Mouse (Mus musculus) spleen, adult 2 months (tissue): Measurements from ENCODE around the gene Gstt1.

Experiments
- CTCF ChIP-seq: fragments of 200-500 bp; IDR thresholded peaks from 2 replicates; pipeline ENCODE4 v1.5.1; 2011; ENCODE audit warnings: mild to moderate bottlenecking, inconsistent platforms; ENCODE audit not compliant: insufficient read depth, insufficient read length, insufficient replicate concordance; ENCODE audit errors: extremely low read depth
- POLR2A ChIP-seq: fragments of 200-500 bp; IDR thresholded peaks from 2 replicates; pipeline ENCODE4 v1.6.1; 2011; ENCODE audit warnings: low read depth, low read length, inconsistent platforms

GRCm38 (mm10) chr10:75822443-75822842 lies 24.1 kb upstream of the Gstt1 start, which contains the start of gene Gstt4:
- no peak for TF ChIP-seq POLR2A
- no peak for TF ChIP-seq CTCF
